Mouse (Mus musculus): Measurements from ENCODE around the gene Nell1. TPM values are rescaled to one million over a fixed set of nuclear protein-coding genes. Genes with fewer than 3 reads are reported as not detected.

The Nell1 gene
- total and polyA plus RNA-seq, 3 experiments: 0.27 to 0.59 (median 0.49) TPM

DNA sequence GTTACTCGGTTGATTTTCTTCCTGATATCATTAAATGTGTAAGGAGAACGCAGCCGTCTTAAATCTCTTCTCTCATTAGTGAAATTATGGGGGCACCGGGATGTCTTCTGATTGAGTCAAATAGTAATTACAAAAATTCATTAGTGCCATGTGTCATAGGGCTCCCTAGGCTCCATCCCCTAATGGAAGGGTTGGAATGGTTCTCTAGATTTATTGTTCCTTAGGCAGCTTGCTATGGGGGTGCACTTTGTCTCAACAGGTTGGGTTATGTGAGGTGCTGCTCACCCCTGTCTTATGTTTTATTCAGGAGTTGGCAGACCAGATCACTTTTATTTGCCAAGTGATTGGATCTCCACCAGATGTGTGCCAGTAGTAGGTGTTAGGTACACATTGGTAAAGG, 75.5 kb downstream of the Nell1 start:
- no peak for DNase-seq

GRCm38 (mm10) chr7:50053704-50054103, 79.0 kb downstream of the Nell1 start:
- no peak for DNase-seq

DNA sequence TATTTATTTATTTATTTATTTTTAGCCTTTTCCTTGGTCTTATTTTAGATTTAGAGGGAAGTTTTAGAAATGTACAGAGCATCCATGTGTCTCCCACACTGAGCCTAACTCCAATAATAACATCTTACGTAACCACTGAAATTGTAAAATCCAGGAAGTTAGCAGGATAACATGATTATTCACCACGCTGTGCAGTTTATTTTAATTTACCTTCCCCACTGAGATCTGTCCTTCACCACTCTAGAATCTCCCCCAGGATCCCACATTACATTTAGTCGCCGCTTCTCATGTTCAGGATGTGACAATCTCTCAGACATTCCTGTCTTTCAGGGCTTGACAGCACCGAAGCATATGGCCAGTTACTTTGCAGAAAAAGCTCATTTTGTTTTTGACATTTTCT, 119.8 kb downstream of the Nell1 start:
- DNase-seq: no peak

DNA sequence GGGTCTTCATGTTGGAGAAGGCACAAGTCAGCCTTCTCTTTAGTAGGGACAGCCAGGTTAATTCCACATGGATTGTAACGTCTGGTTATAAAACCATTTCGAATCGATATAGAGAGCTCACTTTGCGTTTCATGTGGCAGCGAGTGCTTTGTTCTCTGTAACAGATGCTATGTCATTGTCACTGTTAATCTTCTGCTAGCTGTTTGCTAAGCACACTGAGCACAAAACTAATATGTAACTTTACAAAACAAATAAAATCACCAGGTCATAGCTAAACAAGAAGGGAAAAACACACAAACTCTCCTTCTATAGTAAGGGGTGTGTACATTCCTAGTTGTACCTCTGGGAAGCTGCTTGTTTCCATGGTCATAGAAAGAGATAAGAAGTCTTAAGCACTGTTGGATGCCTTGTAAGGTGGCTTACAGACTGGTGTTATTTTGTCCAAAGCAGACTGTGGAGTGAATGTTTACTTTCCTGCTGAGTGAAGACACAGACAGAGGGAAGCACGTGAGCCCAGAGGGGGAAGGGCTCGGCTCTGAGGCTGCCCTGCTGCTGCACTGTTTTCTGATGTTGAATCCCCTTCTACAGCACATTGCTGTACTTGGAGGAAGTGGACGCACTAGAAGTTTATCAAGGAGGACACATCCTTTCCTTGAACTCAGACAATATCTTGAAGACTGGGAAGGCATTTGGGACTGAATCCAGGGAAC, 131.1 kb downstream of the Nell1 start:
- no peak for DNase-seq

DNA sequence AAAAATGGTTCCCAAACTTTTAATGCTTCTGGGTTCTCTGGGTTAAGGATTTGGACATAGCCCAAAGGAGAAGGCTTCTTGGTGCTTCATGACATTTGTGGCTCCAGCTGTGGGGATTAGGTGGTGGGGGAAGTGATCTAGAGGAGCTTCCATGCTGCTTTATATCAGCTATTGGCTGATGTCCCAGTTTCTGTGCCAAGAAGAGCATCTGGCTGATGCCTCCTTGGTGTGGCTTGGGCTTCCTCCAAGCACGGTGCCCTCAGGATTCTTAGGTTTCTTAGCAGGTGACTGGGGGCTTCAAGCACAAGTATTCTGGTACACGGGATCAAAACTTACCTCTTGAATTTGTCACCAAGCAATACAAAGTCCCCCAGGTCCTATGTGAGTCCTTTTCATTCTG, 132.6 kb downstream of the Nell1 start:
- DNase-seq: no peak

DNA sequence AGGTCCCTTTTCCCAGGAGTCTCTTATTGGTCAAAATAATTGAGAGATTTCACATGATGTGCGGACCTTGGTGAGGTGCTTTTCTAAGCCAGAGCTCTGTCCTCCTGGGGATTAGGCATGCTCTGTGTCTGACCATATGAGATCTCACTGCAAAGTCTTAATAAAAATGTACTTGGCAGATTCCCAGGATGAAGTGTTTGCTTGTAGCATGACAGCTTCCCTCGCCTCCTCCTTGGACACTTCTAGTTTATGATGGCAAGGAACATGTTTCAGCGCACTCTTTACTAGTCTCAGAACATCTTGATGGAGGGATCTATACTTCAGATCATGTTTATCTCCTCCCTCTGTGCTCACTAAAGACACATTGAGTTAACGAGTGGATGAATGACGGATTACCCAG, 143.7 kb downstream of the Nell1 start:
- DNase-seq: no peak

GRCm38 (mm10) chr7:50137706-50138105, 163.0 kb downstream of the Nell1 start:
- DNase-seq: no peak

DNA sequence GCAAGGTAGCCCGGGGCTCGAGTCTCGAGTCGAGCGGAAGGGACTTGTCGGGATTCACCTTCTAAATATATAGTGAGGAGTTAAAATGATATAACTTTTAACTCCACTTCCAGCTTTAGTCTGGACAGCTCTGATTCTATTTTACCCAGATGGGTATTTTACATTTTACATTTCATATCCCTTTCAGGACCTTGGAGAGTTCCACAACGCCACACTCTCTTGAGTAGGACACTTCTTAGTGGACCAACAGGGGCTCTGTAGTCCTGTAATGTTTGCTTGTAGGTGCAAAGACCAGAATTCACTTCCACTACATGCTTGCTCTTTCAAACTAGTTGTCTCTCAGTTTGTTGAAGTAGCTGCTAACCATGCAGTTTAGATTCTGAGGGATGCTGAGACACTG, 174.7 kb downstream of the Nell1 start:
- DNase-seq: no peak

GRCm38 (mm10) chr7:50150838-50151237, 176.2 kb downstream of the Nell1 start:
- DNase-seq: no peak

GRCm38 (mm10) chr7:50153618-50154017, 179.0 kb downstream of the Nell1 start:
- DNase-seq: no peak

DNA sequence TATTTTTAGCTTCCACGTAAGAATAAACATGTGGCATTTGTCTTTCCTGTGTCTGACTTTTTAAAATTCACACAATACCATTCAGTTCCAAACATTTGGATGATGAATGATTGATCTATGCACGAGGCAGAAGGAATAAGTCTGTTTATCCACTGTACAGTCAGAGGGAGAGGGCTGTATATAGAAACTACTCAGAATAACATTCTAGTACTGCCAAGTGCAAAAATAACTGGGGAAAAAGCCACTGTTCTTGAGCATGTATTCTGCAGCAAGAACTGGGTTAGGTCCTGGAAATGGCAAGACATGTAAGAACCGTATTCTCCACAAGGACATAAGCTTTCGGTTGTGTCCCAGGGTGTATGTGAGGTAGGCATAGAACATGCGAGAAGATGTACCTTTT, 187.9 kb downstream of the Nell1 start:
- DNase-seq: no peak

- DNase-seq: no peak
Measured at GRCm38 (mm10) chr7:50168778-50169177, 194.1 kb downstream of the Nell1 start.

DNA sequence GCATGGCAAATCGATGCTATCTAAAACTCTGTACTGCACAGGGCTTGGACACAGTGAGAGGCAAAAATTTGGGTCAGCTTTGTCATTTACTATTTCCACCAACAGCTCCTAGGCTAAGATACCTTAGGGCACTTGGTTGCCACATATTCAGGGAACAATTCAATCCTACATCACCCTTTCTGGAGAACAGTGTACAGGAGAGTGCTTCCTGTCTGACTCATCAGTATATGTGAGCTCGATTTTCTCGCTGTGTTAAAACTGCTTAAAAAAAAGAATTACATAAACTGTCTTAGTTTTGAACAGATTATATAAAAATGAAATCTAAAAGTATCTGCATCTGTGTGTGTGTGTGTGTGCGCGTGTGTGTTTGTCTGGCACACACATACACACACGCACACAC, 211.6 kb downstream of the Nell1 start:
- no peak for DNase-seq

GRCm38 (mm10) chr7:50193955-50194354, 219.3 kb downstream of the Nell1 start:
- DNase-seq: no peak

- no peak for DNase-seq
Measured at GRCm38 (mm10) chr7:50195080-50195611, 220.5 kb downstream of the Nell1 start.

DNA sequence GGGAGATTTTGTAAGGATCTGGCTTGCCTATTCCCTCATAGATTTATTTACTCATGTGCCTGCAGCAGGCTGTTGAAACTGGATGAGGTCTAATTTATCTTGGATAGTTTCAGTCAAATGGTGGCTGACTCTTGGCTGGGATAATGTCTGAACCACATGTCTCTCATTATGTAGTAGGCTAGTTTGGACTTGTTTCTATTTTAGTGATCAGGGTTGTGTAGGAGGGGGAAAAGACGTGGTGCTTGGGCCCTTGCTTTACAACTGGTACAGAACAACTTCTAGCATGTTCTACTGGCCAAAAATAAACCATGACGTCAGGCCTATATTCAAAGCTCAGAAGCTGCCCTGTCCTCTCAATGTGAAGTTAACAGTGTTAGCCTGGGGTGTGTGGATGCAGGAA, 230.6 kb downstream of the Nell1 start:
- DNase-seq: no peak

DNA sequence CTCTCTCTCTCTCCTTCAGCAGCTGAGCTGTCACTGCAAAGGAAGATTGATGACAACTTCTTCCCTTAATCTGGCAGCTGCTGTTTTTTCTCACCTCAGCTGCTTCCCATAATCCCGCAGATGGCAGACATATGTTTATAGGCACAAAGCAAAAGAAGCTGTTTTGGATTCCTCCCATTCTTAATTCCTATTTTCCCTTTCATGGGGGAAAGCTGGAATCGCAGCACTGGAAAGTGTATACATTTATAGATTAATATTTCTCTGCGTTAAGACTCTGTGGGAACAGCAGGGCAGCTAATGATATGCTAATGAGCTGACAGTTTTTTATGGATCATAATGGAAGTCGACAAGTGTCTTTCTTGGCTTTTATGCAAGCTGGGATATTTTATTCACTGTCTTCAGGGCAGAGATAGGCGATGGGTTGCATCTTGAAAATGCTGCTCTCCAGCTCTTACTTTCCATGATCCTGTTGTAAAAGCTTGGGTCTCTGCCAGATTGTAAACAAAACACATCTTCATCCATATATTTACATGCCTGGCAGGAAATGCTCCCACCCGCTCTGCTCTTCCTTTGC, 236.1 kb downstream of the Nell1 start:
- DNase-seq: no peak

DNA sequence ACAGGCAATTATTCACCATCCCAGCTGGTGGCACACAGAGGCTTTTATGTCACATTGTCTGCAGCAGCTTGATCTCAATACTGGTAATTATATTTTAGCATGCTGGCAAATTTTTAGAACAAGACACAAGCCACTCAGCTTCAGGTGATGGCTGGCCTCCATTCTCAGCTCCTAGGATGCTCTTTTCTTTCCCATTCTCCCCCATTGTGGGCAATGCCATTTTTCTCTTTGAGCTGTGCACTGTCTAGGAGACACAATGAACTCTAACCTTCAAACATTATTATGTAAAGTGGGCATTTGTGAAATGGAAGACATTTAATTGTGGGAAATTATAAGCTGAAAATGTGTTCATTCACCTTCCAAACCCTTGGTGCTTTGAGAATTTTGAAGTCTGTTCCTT, 247.2 kb downstream of the Nell1 start:
- DNase-seq: no peak

GRCm38 (mm10) chr7:50226621-50227020, 252.0 kb downstream of the Nell1 start:
- no peak for DNase-seq

DNA sequence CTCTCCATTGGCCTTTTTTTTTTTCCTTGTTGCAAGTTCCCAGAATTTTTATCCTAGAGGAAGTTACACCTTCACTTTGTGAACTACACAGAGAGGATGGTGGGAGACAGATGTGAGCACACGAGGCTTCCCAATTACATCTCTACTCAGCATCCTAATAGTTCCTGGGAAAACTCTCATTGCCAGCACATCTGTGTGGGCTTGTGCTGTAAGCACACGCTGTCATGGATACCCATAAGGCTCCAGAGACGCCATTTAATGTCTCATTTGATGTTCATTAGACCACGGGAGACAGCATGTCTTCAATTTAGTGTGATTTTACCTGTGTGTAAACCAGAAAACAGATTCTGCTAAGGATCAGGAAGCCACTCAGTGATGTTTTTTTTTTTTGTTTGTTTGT, 253.6 kb downstream of the Nell1 start:
- DNase-seq: no peak

DNA sequence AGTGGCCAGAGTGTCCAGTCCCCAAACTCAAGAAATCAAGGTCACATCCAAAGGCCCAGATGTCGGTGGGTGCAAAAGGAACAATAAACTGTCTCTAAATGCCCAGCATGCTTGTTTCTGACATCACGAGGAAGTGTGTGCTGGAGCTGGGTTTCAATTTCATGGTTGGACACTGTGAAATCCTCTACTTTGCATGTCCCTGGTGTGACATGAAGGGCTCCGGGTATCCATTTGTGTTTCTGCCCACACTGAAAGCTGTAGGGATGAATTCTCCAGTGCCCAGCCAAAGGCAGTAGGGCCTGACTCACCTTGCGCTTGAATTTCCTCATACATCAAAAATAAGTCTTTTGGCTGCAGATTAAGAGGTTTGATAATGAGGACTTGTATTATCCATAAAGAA, 266.5 kb downstream of the Nell1 start:
- no peak for DNase-seq

DNA sequence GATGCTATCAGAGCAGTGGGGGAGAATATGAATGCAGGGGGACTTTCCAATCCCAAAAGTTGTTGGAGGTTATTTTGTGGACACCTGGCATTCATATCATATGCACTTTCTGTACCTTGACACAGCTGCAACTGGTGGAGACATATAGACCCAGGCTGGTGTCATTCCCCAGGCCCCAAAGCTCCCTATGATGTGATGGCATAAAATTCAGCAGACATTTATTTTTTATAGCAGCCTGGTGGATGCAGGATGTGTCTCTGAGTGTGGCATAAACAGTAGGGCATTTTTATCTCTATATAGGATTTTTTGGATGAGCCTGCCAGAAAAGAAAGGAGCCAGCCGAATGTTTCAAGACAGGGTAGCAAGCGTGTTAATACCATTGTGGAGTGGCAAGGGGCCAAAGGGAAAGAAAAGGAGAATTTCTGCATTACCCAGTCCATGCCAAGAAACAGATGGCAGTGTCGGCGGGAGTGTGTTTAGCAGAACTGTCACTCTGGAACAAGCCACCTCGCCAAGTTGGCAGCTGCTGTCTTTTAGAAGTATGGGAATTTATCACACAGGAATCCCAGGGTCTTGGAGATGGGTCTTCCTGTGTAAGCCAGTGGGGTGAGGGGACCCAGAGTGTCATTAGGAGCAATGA, 267.1 kb downstream of the Nell1 start:
- DNase-seq: no peak

GRCm38 (mm10) chr7:50253166-50253565, 278.5 kb downstream of the Nell1 start:
- no peak for DNase-seq

DNA sequence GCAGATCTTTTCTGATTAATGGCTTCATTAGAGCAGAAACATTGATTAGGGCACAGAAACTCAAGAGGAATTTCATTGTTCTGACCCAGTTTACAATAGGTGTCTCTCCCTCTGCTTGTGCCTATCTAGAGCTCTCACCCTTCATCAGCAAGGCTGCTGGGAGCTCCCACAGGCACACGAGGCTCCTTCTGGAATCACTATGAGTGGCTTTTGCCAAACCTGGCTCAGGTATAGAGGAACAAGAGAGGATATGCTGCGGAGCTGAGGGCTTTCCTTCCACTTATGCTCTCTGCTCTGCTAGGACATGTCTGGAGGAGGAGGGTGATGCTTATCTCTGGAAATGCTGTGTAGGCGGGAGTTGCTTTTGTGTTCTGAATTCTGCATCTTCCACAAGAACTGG, 285.4 kb downstream of the Nell1 start:
- no peak for DNase-seq
